Mouse (Mus musculus) spleen, adult 2 months (tissue): ENCODE results near the gene Ttll9. TPM values are rescaled to one million over a fixed set of nuclear protein-coding genes. Genes with fewer than 3 reads are reported as not detected.

Experiments used
- DNase-seq, 2 experiments: peaks; one replicate each; pipeline versions ENCODE4 v3.0.0 to v3.0.0-alpha.2; 2012 to 2021; ENCODE audit warnings: low spot score in 2 of 2, low read depth in 1 of 2
- H3K27ac ChIP-seq: fragments of 200-500 bp; 2 replicates; pipeline ENCODE4 v1.5.1; 2012; ENCODE audit warnings: low read length, inconsistent platforms; ENCODE audit not compliant: insufficient read depth
- H3K27me3 ChIP-seq: fragments of 200-500 bp; 2 replicates; pipeline ENCODE4 v1.6.1; 2012; ENCODE audit warnings: mild to moderate bottlenecking, moderate library complexity, low read length, inconsistent platforms; ENCODE audit not compliant: control insufficient read depth, insufficient read depth
- H3K36me3 ChIP-seq: fragments of 200-500 bp; 2 replicates; pipeline ENCODE4 v1.6.1; 2012; ENCODE audit warnings: mild to moderate bottlenecking, low read length, inconsistent platforms; ENCODE audit not compliant: control insufficient read depth, insufficient read depth
- H3K4me1 ChIP-seq: fragments of 200-500 bp; 2 replicates; pipeline ENCODE4 v1.6.1; 2011; ENCODE audit warnings: inconsistent platforms; ENCODE audit not compliant: control insufficient read depth, insufficient read depth, insufficient read length
- H3K4me3 ChIP-seq: fragments of 200-500 bp; 2 replicates; pipeline ENCODE4 v1.5.1; 2011; ENCODE audit warnings: mild to moderate bottlenecking, inconsistent platforms; ENCODE audit not compliant: insufficient read depth, insufficient read length; ENCODE audit errors: extremely low read depth
- CTCF ChIP-seq: fragments of 200-500 bp; IDR thresholded peaks from 2 replicates; pipeline ENCODE4 v1.5.1; 2011; ENCODE audit warnings: mild to moderate bottlenecking, inconsistent platforms; ENCODE audit not compliant: insufficient read depth, insufficient read length, insufficient replicate concordance; ENCODE audit errors: extremely low read depth
- POLR2A ChIP-seq: fragments of 200-500 bp; IDR thresholded peaks from 2 replicates; pipeline ENCODE4 v1.6.1; 2011; ENCODE audit warnings: low read depth, low read length, inconsistent platforms
- WGBS: fragments of 180-500 bp; shearing (Covaris S2); methylation state at CpG from one replicate; pipeline ENCODE4 v1.1.7; 2018; 5-methylcytosine and 5-hydroxymethylcytosine counted together
- polyA plus RNA-seq: library from polyadenylated mRNA; depleted of rRNA; stranded (reverse); fragments of >200 nt; gene quantifications from 2 replicates; pipeline ENCODE4 v1.2.3, GENCODE M21; 2012

Gene Ttll9
- polyA plus RNA-seq, 1 experiment, result 0.09 TPM

DNA sequence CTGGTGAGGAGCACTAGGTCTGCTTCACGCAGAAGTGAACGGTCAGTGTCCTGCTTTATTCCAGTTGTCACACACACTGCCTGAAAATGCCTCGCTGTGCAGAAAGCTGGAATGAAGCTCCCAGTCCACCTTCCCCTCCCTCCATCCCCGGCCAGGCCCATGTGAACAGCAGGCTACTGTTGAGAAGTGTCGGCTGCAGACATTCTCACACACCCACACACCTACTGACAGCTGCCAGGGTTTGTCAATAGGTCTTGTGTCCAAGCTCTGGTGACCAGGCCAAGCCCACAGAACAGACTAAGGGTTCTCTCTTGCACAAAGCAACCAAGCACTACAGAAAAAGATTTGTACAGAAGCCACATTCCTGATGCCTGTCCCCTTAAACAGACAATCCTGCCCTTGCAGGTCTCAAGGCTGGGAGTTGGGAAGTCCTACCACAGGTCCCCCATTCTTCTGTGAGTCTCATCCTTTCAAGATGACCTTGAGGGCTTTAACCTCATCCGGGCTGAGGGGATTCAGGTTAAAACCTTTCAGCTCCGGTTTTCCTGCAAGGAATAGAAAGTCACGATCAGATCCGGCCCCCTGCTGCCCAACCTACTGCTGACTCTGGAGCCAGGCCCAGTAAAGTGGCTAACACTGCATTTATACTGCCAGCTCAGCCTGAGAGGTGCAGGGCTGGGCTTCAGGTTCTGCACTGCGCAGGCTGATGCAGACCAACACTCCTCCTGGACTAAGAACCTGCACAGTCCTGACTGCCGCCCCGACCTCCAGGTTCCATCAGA lies 47.1 kb downstream of the Ttll9 start:
- H3K4me3 ChIP-seq, result no peak overlapping the region
- H3K27me3 ChIP-seq, result no peaks in the 10 kb centered on the region
- TF ChIP-seq POLR2A (no peak), CTCF (no peak)
- DNase-seq, result no peak
- no peak overlapping the region for H3K27ac ChIP-seq
- peaks cover 22% of the 10 kb centered on the region for H3K36me3 ChIP-seq
- H3K4me1 ChIP-seq, result peaks cover 4% of the 10 kb centered on the region; the same call in 1 of the 2 replicates
- 96% methylated on average over 12 of the region's 12 CpGs for WGBS

DNA sequence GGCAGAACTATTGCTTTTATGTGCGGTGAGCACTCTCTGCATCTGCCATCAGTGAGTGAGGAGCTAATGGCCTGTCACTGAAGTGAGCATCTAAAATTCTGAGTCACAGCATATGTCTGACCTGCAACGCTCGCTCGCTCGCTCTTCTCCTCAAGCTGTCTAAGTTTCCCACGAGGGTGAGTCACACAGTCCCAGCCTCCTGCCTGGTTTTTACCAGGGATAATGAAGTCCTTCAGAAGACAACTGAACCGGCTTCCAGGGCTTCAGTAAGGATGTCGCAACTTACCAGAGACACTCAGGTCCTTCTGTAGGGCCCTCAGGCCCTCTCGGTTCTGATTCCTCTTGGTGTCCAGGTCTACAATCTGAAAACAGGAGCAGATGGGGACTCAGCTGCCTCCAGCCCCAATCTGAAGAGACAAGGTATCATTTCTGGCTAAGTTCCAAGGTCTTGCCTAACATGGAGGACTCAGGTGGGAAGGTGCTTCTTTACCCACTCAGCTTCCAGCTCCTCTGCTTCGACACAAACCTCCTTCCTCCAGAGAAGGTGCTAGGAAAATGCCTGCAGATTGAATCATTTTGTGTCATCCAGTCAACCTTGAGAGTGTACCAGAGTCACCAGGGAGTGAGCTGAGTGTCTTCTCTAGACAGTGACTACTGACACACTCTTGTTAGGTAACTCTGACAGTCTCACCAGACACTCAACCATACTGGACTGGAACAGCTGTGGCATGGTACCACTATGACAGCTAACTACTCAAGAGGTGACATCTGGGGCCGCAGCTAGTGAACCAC lies 51.6 kb downstream of the Ttll9 start:
- 88% methylated on average over 11 of the region's 11 CpGs for WGBS
- no peak for DNase-seq
- H3K4me3 ChIP-seq, result no peak overlapping the region

DNA sequence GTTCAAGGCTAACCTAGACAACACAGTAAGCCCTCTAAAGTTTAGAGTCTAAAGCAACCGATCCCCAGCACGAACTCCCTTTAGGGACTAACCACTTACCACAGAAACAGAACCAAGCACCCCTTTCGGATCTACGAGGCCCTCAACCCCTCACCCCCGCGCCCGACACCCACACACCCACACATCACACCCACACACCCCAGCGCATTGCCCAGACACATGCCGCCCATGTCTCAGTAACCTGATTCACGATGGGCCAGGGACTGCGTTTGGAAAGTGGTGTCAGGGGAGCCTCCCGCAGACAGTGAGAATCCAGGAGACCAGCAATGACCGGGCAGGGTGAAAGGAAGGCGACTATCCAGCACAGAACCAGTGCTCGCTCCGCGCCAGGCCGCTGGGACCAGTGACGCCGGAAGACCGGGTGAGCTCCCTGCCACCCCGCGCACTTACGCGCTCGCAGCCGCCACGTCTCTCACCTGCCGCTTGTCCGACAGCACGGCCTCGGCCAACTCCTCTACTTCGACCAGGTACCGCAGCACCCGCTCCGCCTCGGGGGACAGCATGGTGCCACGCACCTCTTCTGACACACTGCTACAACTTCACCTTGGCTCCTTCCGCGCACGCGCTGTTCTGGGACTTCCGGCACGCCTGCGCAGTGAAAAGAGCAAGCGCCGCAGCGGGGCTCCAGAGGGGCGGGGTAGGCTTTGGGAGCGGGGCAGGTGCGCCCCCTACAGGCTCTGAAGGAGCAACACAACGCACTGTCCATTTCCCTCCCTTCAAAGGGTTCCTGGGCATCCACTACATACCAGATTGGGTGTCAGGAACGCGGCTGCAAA lies 52.7 kb downstream of the Ttll9 start, which contains the start of gene Pdrg1:
Pdrg1 (minus strand) TSS at position 670 of the 836 bp plus-strand sequence.
- Histone ChIP-seq H3K27ac (peak within 1 kb of the TSS; percentile 61), H3K4me1 (peaks cover 4% of the 10 kb centered on the region; the same call in 1 of the 2 replicates), H3K27me3 (no peaks in the 10 kb centered on the region; the same call in 1 of the 2 replicates), H3K36me3 (peaks cover 7% of the 10 kb centered on the region), H3K4me3 (peak within 1 kb of the TSS; percentile 96)
- TF ChIP-seq CTCF (peak; percentile 89), POLR2A (peak; percentile 80)
- DNase-seq, result peak; percentile 89 to 93
- 1% methylated on average over 54 of the region's 54 CpGs for WGBS

More for the DNA sequence above, 51.6 kb downstream of the Ttll9 start:
- H3K27me3 ChIP-seq, result no peaks in the 10 kb centered on the region; the same call in 1 of the 2 replicates
- TF ChIP-seq POLR2A (no peak), CTCF (no peak)
- H3K36me3 ChIP-seq, result peaks cover 17% of the 10 kb centered on the region
- H3K4me1 ChIP-seq, result peaks cover 4% of the 10 kb centered on the region; the same call in 1 of the 2 replicates
- H3K27ac ChIP-seq, result no peak overlapping the region

DNA sequence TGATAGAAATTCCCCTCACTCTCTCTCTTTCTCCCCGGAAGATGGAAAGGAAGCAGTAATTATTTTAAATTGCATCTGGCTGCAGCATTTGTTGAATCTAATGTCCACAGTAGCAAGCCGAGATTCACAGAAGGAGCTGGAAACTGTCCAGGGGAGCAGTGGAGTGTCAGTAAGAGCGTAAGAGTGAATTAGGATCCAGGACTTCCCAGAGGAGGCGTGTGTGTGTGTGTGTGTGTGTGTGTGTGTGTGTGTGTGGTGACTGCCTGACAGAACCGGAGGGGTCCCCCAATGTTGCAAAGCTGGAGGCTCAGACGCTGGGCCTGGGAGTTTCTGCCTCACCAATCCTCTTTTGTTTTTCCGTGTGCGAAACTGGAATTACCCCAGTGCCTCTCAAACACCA lies 53.5 kb downstream of the Ttll9 start:
- Histone ChIP-seq H3K4me3 (no peak overlapping the region), H3K27ac (no peak overlapping the region), H3K36me3 (peaks cover 1% of the 10 kb centered on the region; the same call in 1 of the 2 replicates), H3K27me3 (no peaks in the 10 kb centered on the region; the same call in 1 of the 2 replicates), H3K4me1 (peaks cover 4% of the 10 kb centered on the region; the same call in 1 of the 2 replicates)
- WGBS, result 49% methylated on average over 8 of the region's 8 CpGs
- no peak for TF ChIP-seq CTCF
- TF ChIP-seq POLR2A, result no peak
- DNase-seq, result no peak

DNA sequence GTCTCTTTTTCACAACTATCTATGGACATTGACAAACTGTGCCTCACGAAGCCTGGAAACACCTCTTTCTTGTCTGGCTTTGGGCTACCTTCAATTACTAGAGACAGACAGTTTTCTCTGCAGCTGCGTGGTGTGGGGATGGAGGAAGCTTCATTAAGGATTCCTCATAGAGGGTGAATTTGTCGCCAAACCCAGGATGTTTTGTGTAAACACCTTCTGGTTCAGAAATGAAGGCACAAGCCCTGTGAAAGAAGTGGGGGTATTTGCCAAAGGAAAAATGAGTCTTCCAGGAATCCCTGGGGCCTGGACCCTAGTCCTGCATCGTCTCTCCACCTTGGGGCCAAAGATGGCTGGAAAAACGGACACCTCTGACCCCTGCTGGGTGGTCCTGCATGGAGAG lies 54.5 kb downstream of the Ttll9 start:
- Histone ChIP-seq H3K4me1 (peaks cover 4% of the 10 kb centered on the region; the same call in 1 of the 2 replicates), H3K36me3 (peaks cover 1% of the 10 kb centered on the region; the same call in 1 of the 2 replicates), H3K27ac (no peak overlapping the region), H3K27me3 (no peaks in the 10 kb centered on the region; the same call in 1 of the 2 replicates), H3K4me3 (no peak overlapping the region)
- no peak for TF ChIP-seq CTCF
- no peak for TF ChIP-seq POLR2A
- no peak for DNase-seq
- 55% methylated on average over 5 of the region's 5 CpGs for WGBS

DNA sequence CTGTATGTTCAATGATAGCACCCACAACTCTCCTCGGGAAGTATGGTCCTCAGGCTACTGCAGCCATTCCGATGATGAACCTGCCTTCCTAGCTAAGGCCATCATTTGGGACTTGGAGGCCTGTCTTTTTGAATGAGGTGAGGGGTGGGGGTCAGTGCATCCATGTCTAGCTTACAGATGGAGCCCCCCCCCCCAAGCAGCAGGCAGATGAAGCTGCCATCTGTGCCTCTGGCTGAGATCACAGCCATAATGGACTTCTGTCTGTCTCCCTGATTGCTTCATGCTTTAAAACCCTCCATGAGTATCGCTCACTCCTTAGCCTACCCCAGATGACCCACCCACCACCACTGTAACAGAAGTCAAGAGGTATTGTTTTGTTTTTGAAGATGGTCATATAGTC lies 57.1 kb downstream of the Ttll9 start:
- no peak for TF ChIP-seq POLR2A
- no peak for TF ChIP-seq CTCF

More for the DNA sequence above, 57.1 kb downstream of the Ttll9 start:
- Histone ChIP-seq H3K4me1 (no peaks in the 10 kb centered on the region), H3K27ac (no peak overlapping the region), H3K27me3 (no peaks in the 10 kb centered on the region; the same call in 1 of the 2 replicates), H3K4me3 (no peak overlapping the region), H3K36me3 (no peaks in the 10 kb centered on the region)
- WGBS, result 86% methylated on average over 3 of the region's 3 CpGs
- no peak for DNase-seq
